Mouse (Mus musculus) C2C12 (cell line): ENCODE measurements around the gene Bricd5.

Experiments
- CEBPB ChIP-seq: IDR thresholded peaks from one replicate; pipeline ENCODE4 v1.6.1; 2011; ENCODE audit warnings: low read depth, mild to moderate bottlenecking, control low read depth, moderate library complexity
- CTCF ChIP-seq: IDR thresholded peaks from one replicate; pipeline ENCODE4 v1.5.1; 2011; ENCODE audit not compliant: control insufficient read depth, insufficient read depth, insufficient read length
- FOSL1 ChIP-seq: IDR thresholded peaks from one replicate; pipeline ENCODE4 v1.8.0; 2011; ENCODE audit warnings: mild to moderate bottlenecking, low read length; ENCODE audit not compliant: poor library complexity, insufficient read depth, severe bottlenecking
- MAX ChIP-seq: IDR thresholded peaks from one replicate; pipeline ENCODE4 v1.6.1; 2011; ENCODE audit warnings: mild to moderate bottlenecking, control low read depth
- MYOD1 ChIP-seq: IDR thresholded peaks from one replicate; pipeline ENCODE4 v1.6.1; 2011; ENCODE audit warnings: low read depth; ENCODE audit not compliant: control insufficient read depth, insufficient read length
- MYOG ChIP-seq: IDR thresholded peaks from one replicate; pipeline ENCODE4 v1.6.1; 2011; ENCODE audit not compliant: control insufficient read depth, insufficient read length; ENCODE audit errors: extremely low read depth
- USF1 ChIP-seq: IDR thresholded peaks from one replicate; pipeline ENCODE4 v1.6.1; 2011; ENCODE audit warnings: low read depth, mild to moderate bottlenecking, control low read depth, moderate library complexity

DNA sequence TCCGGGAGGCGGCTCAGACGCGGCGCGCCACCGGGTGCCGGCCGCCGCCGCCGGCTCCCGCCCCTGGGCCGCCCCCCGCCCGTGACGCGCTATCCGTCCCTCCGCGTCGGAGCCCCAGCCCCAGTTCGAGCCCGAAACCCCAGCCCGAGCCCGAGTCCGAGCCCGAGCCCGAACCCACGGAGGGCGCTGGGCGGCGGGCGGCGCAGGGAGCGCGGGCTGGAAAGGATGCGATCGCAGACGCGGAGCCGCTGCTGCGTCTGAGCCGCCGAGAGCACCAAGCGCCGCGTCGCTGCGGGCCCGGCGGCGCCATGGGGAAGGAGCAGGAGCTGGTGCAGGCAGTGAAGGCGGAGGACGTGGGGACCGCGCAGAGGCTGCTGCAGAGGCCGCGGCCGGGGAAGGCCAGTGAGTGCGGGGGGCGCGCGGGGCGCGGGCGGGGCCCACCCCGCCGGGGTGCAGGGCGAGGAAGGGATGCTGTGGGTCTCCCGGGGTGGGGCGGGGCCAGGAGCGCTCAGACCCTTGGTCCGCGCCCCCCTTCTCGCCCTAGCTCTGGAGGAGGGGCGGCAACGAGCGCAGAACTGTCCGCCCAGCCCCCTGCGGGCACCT is 15.1 kb downstream of the Bricd5 start:
- TF ChIP-seq CTCF (no peak), USF1 (no peak), MAX (no peak), MYOG (no peak), MYOD1 (no peak), FOSL1 (no peak), CEBPB (no peak)
